Mouse (Mus musculus) bone marrow macrophage, adult 2 months (primary cell): Measurements from ENCODE around the gene S100a10.
"Not testable (repeated sequence)": the region's sequence is repeated elsewhere in the genome, so short reads cannot be mapped to it uniquely, and the experiment has no call there.

Source experiments
- CTCF ChIP-seq: IDR thresholded peaks from 2 replicates; pipeline ENCODE4 v1.5.1; 2012; ENCODE audit warnings: low read depth, mild to moderate bottlenecking, low read length, moderate library complexity
- POLR2A ChIP-seq: IDR thresholded peaks from 2 replicates; pipeline ENCODE4 v1.6.1; 2012; ENCODE audit warnings: mild to moderate bottlenecking, low read depth, low read length, borderline replicate concordance

DNA sequence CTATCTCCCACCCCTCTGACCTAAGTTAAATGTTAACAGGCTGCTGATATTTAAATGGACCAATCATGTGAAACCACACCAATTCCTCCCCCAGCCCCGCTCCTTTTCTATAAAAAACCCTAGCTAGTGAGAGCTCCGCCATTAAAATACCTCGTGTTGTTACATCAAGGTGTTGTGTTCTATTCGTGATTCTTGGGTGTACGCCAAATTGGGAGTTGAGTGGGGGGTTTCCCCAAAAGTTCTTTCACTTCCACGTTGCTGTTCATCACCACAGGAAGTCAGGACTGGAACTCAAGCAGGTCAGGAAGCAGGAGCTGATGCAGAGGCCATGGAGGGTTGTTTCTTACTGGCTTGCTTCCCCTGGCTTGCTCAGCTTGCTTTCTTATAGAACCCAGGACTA lies 10.7 kb upstream of the S100a10 start:
- TF ChIP-seq POLR2A, CTCF: not testable (repeated sequence)
